Mouse (Mus musculus) C2C12 (cell line): ENCODE data around the gene Gm17617. TPM values are rescaled to one million over a fixed set of nuclear protein-coding genes. Genes with fewer than 3 reads are reported as not detected.

Experiments
- H3K27me3 ChIP-seq: one replicate; pipeline ENCODE4 v1.6.1; 2011; ENCODE audit not compliant: control insufficient read depth, insufficient read depth, insufficient read length
- H3K36me3 ChIP-seq: one replicate; pipeline ENCODE4 v1.6.1; 2011; ENCODE audit not compliant: control insufficient read depth, insufficient read depth
- H3K4me3 ChIP-seq: one replicate; pipeline ENCODE4 v1.5.1; 2011; ENCODE audit warnings: mild to moderate bottlenecking, control low read depth; ENCODE audit not compliant: poor library complexity, insufficient read depth, severe bottlenecking
- H3K79me2 ChIP-seq: one replicate; pipeline ENCODE4 v1.6.1; 2011; ENCODE audit not compliant: control insufficient read depth, insufficient read depth
- H3K79me3 ChIP-seq: one replicate; pipeline ENCODE4 v1.6.1; 2011; ENCODE audit warnings: low read depth, control low read depth
- H3ac ChIP-seq: one replicate; pipeline ENCODE3; 2011; ENCODE audit warnings: low read depth; ENCODE audit not compliant: control insufficient read depth, insufficient read length
- CEBPB ChIP-seq: IDR thresholded peaks from one replicate; pipeline ENCODE4 v1.6.1; 2011; ENCODE audit warnings: low read depth, mild to moderate bottlenecking, control low read depth, moderate library complexity
- CTCF ChIP-seq: IDR thresholded peaks from one replicate; pipeline ENCODE4 v1.5.1; 2011; ENCODE audit not compliant: control insufficient read depth, insufficient read depth, insufficient read length
- FOSL1 ChIP-seq: IDR thresholded peaks from one replicate; pipeline ENCODE4 v1.8.0; 2011; ENCODE audit warnings: mild to moderate bottlenecking, low read length; ENCODE audit not compliant: poor library complexity, insufficient read depth, severe bottlenecking
- MAX ChIP-seq: IDR thresholded peaks from one replicate; pipeline ENCODE4 v1.6.1; 2011; ENCODE audit warnings: mild to moderate bottlenecking, control low read depth
- MYOD1 ChIP-seq: IDR thresholded peaks from one replicate; pipeline ENCODE4 v1.6.1; 2011; ENCODE audit warnings: low read depth; ENCODE audit not compliant: control insufficient read depth, insufficient read length
- MYOG ChIP-seq: IDR thresholded peaks from one replicate; pipeline ENCODE4 v1.6.1; 2011; ENCODE audit not compliant: control insufficient read depth, insufficient read length; ENCODE audit errors: extremely low read depth
- USF1 ChIP-seq: IDR thresholded peaks from one replicate; pipeline ENCODE4 v1.6.1; 2011; ENCODE audit warnings: low read depth, mild to moderate bottlenecking, control low read depth, moderate library complexity
- long read RNA-seq, 2 experiments: library from polyadenylated mRNA; unstranded; transcript quantifications; one replicate each; pipeline ENCODE4 v2.0.0; 2019 to 2020
- polyA plus RNA-seq: library from polyadenylated mRNA; unstranded; fragments of >200 nt; fragmentation: generic; extraction: Trizol; gene quantifications from one replicate; pipeline ENCODE4 v1.2.1, GENCODE M21; 2012; ENCODE audit warnings: missing spikeins

Gene Gm17617
- polyA plus RNA-seq, result not detected
- long read RNA-seq, experiment 1, result 0 reads
- long read RNA-seq, experiment 2, result 0 reads

DNA sequence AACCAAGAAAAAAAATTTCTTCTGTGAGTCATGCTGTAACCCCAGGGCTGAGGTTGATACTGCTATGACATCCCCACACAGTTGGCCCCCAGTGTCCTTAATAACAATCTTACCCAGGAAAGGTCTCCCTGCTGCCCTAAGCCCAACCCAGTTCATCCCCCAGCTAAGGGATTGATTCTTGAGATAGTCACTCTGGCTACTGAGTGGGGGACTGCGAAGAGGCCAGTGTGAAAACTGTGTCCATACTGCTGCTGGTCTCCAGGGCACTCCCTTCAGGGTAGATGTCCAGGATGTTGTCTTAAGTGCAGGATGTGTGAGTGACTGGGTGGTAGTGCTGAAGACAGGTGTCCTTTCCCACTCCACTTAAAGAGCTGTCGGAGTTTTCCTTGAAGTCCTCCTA is at the start of gene Gm17617:
Gene Gm17617 (minus strand): TSS at position 101 of the 400 bp plus-strand sequence.
- Histone ChIP-seq H3K79me2 (no peaks in the 10 kb centered on the region), H3K79me3 (no peaks in the 10 kb centered on the region), H3K36me3 (peaks cover 25% of the 10 kb centered on the region), H3K27me3 (no peaks in the 10 kb centered on the region), H3ac (no peak within 1 kb of the TSS), H3K4me3 (no peak within 1 kb of the TSS)
- TF ChIP-seq MYOG (no peak), FOSL1 (no peak), USF1 (no peak), MAX (no peak), MYOD1 (no peak), CEBPB (no peak), CTCF (no peak)

DNA sequence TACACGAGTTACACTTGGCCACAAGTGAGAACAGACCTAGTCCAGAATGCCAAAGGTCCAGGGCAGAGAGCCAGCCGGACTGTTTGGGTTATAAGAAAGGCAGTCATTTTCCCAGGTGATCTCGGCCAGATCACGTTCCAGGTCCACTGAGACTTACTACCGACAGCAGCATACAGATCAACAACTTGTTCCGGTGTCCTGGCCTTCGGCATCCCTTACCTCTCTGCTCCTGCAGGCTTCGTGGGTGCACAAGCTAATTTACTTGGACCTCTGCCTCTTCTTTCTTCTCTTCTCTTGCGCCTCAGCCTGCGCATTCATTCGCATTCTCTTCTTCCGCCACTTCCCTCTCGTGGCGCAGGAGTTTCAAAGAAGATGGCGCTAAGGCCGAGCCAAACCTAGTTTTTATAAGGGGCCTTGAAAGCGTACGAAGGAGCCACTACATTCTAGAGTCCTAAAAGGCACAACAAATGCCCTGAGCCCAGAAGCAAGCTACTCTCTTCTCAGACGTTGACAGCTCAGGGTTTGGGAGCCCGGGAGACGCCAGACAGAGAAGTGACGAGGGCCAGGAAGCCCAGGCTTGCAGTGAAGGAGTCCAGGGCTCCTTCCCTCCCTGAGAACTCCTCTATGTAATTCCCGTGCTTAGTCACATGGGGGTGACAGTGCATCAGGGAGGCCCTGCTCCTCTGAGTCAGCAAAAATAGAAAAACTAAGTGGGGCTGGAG is 49.0 kb upstream of the Gm17617 start:
- no peaks in the 10 kb centered on the region for H3K79me3 ChIP-seq
- no peak for TF ChIP-seq MYOD1
- no peak for TF ChIP-seq USF1
- TF ChIP-seq MAX, result no peak
- TF ChIP-seq MYOG, result no peak
- TF ChIP-seq CTCF, result no peak
- TF ChIP-seq CEBPB, result no peak
- no peak for TF ChIP-seq FOSL1
- H3K79me2 ChIP-seq, result no peaks in the 10 kb centered on the region
- no peaks in the 10 kb centered on the region for H3K27me3 ChIP-seq
- H3K36me3 ChIP-seq, result no peaks in the 10 kb centered on the region
- no peak overlapping the region for H3ac ChIP-seq
- no peak overlapping the region for H3K4me3 ChIP-seq

DNA sequence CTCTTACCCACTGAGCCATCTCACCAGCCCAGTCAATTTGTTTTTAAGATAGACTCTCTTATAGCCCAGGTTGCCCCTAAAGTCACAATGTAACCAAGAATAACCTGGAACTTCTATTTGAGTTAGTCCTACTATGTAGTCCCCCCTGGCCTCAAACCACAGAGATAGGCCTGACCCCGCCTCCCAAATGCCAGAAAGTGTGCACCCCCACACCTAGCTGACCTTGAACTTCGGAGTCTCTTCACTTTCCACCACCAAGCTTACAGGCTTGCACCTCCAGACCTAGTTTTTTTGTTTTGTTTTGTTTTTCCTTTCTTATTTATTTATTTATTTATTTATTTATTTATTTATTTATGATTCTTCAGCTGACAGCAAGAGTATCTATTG is 48.4 kb upstream of the Gm17617 start:
- no peak overlapping the region for H3K4me3 ChIP-seq
- H3K79me3 ChIP-seq, result no peaks in the 10 kb centered on the region
- no peaks in the 10 kb centered on the region for H3K27me3 ChIP-seq
- H3K79me2 ChIP-seq, result no peaks in the 10 kb centered on the region
- TF ChIP-seq CEBPB (no peak), MYOD1 (no peak), MYOG (no peak), CTCF (no peak), MAX (no peak), USF1 (no peak), FOSL1 (no peak)
- H3ac ChIP-seq, result no peak overlapping the region
- no peaks in the 10 kb centered on the region for H3K36me3 ChIP-seq

DNA sequence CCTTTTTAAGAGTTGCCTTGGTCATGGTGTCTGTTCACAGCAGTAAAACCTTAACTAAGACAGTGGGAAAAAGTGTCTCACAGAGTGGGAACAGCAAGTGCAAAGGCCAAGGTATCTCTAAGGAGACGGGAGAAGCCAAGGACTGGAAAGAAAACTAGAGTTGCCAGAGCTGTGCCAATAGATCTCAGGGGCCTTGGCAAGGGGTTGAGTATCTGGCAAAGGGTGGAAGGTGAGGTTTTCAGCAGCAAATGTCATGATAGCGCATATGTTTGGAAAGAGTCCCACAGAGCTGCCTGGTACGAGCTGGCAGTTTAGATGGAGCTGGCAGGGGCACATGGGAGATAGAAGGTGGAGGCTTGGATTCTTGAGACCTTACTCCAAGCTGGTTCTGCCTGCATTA is 46.2 kb upstream of the Gm17617 start:
- Histone ChIP-seq H3K4me3 (no peak overlapping the region), H3K36me3 (no peaks in the 10 kb centered on the region), H3K79me3 (no peaks in the 10 kb centered on the region), H3ac (no peak overlapping the region), H3K27me3 (no peaks in the 10 kb centered on the region), H3K79me2 (no peaks in the 10 kb centered on the region)
- no peak for TF ChIP-seq MAX

DNA sequence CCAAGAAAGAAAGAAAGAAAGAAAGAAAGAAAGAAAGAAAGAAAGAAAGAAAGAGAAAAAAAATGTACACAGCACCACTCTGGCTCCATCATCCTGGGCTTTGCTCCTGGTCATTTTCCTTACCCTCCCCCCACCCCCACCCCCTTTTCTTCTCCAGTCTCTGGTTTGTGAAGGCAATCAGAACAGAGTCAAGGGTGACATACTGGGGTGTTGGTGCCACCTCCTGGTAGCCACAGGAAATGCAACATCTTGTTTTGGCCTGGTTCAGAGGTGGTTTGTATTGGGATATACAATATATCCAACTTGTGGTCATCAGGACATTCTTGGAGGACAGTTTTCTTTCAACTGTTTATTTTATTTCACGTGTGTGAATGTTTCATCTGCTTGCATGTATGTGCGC is 45.2 kb upstream of the Gm17617 start:
- Histone ChIP-seq H3K27me3 (no peaks in the 10 kb centered on the region), H3K79me3 (no peaks in the 10 kb centered on the region), H3ac (no peak overlapping the region), H3K4me3 (no peak overlapping the region), H3K79me2 (no peaks in the 10 kb centered on the region), H3K36me3 (no peaks in the 10 kb centered on the region)
- TF ChIP-seq USF1 (no peak), CTCF (peak; percentile 70), CEBPB (no peak)

DNA sequence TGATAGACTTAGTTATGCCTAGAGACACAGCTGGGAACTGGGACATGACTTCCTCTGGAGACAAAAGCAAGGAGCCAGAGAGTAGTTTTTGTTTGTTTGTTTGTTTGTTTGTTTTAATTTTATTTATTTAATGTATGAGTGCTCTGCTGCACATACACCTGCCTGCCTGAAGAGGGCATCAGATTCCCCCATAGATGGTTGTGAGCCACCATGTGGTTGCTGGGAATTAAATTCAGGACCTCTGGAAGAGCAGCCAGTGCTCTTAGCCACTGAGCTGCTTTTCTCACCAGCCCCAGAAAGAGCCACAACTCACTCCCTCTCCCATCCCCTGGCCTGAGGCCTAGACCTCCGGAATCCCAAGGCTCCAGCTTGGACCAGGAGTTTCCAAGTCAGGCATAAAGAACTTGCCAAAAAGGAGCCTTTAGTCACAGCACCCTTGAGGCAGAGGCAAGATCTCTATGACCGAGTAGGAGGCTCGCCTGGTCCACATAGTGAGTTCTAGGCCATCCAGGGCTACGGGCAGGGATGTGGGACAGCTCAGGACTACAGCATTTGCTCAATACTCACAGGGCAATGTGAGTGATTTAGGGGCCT is 44.7 kb upstream of the Gm17617 start:
- no peak for TF ChIP-seq MYOG
- TF ChIP-seq FOSL1, result no peak
- Histone ChIP-seq H3K79me2 (no peaks in the 10 kb centered on the region), H3K27me3 (no peaks in the 10 kb centered on the region), H3K36me3 (no peaks in the 10 kb centered on the region), H3ac (no peak overlapping the region), H3K4me3 (no peak overlapping the region), H3K79me3 (no peaks in the 10 kb centered on the region)
